Mouse (Mus musculus) olfactory bulb, adult 2 months (tissue): ENCODE data around the gene Isca2. TPM values are rescaled to one million over a fixed set of nuclear protein-coding genes. Genes with fewer than 3 reads are reported as not detected.

ENCODE experiments used
- H3K27ac ChIP-seq: fragments of 200-500 bp; 2 replicates; pipeline ENCODE4 v1.5.1; 2012; ENCODE audit warnings: low read depth, low read length; ENCODE audit not compliant: insufficient read depth
- H3K4me1 ChIP-seq: fragments of 200-500 bp; 2 replicates; pipeline ENCODE4 v1.6.1; 2012; ENCODE audit warnings: low read length; ENCODE audit not compliant: control insufficient read depth, insufficient read depth
- H3K4me3 ChIP-seq: fragments of 200-500 bp; 2 replicates; pipeline ENCODE4 v1.5.1; 2012; ENCODE audit warnings: mild to moderate bottlenecking, low read depth, low read length, moderate library complexity; ENCODE audit not compliant: insufficient read depth
- CTCF ChIP-seq: fragments of 200-500 bp; IDR thresholded peaks from 2 replicates; pipeline ENCODE4 v1.5.1; 2012; ENCODE audit warnings: low read depth, mild to moderate bottlenecking, low read length, moderate library complexity; ENCODE audit not compliant: insufficient read depth
- POLR2A ChIP-seq: fragments of 200-500 bp; IDR thresholded peaks from 2 replicates; pipeline ENCODE4 v1.6.1; 2012; ENCODE audit warnings: mild to moderate bottlenecking, low read depth, low read length, moderate library complexity; ENCODE audit not compliant: insufficient read depth
- WGBS: fragments of 180-500 bp; shearing (Covaris S2); methylation state at CpG from one replicate; pipeline ENCODE4 v1.1.7; 2018; 5-methylcytosine and 5-hydroxymethylcytosine counted together
- polyA plus RNA-seq: library from polyadenylated mRNA; stranded (reverse); fragments of >200 nt; gene quantifications from 2 replicates; pipeline ENCODE4 v1.2.4, GENCODE M21; 2012; ENCODE audit warnings: low replicate concordance; ENCODE audit not compliant: missing spikeins, insufficient read depth, insufficient read length

Isca2 gene
- polyA plus RNA-seq, 1 experiment: not detected

DNA sequence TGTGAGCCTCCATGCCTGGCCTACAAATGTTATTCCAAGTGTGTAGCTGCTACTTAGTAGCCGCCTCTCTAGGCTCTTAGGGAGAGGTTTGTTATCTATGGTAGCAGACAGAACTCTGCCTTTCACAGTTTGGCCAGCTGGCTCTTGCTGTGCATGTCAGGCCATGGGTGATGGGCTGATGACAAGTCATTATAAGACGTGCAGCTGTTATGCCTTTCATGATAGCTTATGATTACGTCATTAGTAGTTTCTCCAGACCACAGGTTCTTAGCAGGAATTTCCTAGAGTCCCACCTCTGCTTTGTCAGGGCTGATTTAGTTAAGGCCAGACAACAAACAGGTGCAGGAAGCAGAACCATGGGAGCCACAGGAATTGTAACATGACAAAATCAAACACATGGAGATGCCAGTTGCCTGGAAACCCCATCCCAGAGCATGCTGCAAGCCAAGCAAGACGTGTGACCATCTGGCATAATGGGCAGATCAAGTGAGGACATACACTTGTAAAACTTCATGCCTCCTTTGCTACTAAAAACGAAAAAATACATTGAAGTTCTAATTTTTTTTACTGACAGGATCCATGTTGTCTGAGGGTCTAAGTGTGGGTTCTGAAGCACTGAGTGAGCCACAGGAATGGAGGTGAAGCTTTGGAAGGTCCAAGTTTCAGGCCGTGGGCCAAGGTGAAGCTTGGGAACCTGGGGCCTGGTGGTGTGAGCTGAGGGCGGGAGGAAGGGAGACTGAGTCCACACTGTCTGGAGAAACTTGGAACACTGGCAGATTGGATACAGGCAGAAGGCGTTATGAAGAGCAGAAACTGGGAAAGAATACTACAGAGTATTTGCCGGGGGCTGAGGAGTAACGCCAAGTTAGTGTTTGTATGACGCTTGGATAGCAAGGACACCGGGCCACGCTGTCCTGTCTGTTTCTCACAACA lies 46.5 kb downstream of the Isca2 start:
- WGBS: 91% methylated on average over 13 of the region's 13 CpGs
- no peak overlapping the region for H3K4me3 ChIP-seq
- H3K27ac ChIP-seq: no peak overlapping the region
- no peak for TF ChIP-seq CTCF
- TF ChIP-seq POLR2A: no peak
- H3K4me1 ChIP-seq: no peaks in the 10 kb centered on the region

DNA sequence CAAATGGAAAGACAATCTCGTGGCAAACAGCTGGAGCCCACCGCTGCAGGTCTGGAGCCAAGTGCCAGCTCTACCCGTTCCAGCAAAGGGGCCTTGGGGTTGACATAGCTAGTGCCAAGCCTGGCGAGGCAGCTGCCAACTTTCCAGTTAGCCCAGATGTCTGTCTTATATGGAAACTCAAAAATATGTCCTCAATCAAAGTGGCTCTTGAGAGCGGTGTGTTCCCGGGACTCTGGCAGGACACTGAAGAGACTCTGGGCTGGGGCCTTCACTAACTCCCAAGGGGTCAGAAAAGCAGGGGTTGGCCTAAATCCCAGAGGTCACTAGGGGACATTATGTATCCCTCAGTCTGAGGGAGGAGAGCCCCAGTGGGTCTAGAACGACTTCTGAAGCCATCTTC lies 50.5 kb downstream of the Isca2 start:
- 62% methylated on average over 7 of the region's 7 CpGs for WGBS

GRCm38 (mm10) chr12:84824203-84824602 lies 51.2 kb downstream of the Isca2 start:
- H3K4me1 ChIP-seq: peaks cover 5% of the 10 kb centered on the region
- TF ChIP-seq POLR2A: no peak
- TF ChIP-seq CTCF: no peak
- WGBS: 50% methylated on average over 5 of the region's 5 CpGs
- H3K27ac ChIP-seq: no peak overlapping the region
- H3K4me3 ChIP-seq: no peak overlapping the region

More for the DNA sequence above, 50.5 kb downstream of the Isca2 start:
- H3K4me1 ChIP-seq: peaks cover 5% of the 10 kb centered on the region
- no peak overlapping the region for H3K4me3 ChIP-seq
- no peak overlapping the region for H3K27ac ChIP-seq
- TF ChIP-seq POLR2A: no peak
- no peak for TF ChIP-seq CTCF

Other genes with a start within 250 kb of the Isca2 start
- gene Vsx2, start 203.5 kb upstream of the Isca2 start, polyA plus RNA-seq: not detected in 2 replicates
- not detected in 2 replicates for gene Abcd4, start 155.8 kb upstream of the Isca2 start, polyA plus RNA-seq
- not detected in 2 replicates for gene Vrtn, start 132.2 kb upstream of the Isca2 start, polyA plus RNA-seq
- not detected in 2 replicates for gene Syndig1l, start 74.4 kb upstream of the Isca2 start, polyA plus RNA-seq
- not detected in 2 replicates for gene Npc2, start 99 bp upstream of the Isca2 start, polyA plus RNA-seq
- gene Ltbp2, start 103.3 kb downstream of the Isca2 start, polyA plus RNA-seq: not detected in 2 replicates
- not detected in 2 replicates for gene Fcf1, start 197.6 kb downstream of the Isca2 start, polyA plus RNA-seq
- not detected in 2 replicates for gene Arel1, start 197.6 kb downstream of the Isca2 start, polyA plus RNA-seq
- gene Ylpm1, start 223.1 kb downstream of the Isca2 start, polyA plus RNA-seq: 139 and 435 TPM in 2 replicates